Mouse (Mus musculus): ENCODE measurements around the gene Foxl1. TPM values are rescaled to one million over a fixed set of nuclear protein-coding genes. Genes with fewer than 3 reads are reported as not detected.

Gene Foxl1
- polyA plus RNA-seq (2014; fragmentation: Nextera tagmentation; extraction: Ambion mirVana) = 0.09 TPM in 1 of 2 replicates, not detected in the other

- no peaks in the 10 kb centered on the region for H3K36me3 ChIP-seq (ENCODE audit: control insufficient read depth, insufficient read depth, low read length)
- under 1% methylated on average over 42 of the region's 43 CpGs for WGBS
- ATAC-seq (ENCODE audit: low read depth) = no peak
- no peaks in the 10 kb centered on the region; the same call in 1 of the 2 replicates for H3K4me1 ChIP-seq (ENCODE audit: control insufficient read depth, insufficient read depth, low read length)
- H3K27ac ChIP-seq (ENCODE audit: low read depth, low read length) = no peak within 1 kb of the TSS
- H3K4me2 ChIP-seq (ENCODE audit: low read depth, low read length) = peak within 1 kb of the TSS; percentile 14
- H3K27me3 ChIP-seq (ENCODE audit: control insufficient read depth, insufficient read depth, low read length) = peaks cover 52% of the 10 kb centered on the region
- no peak within 1 kb of the TSS for H3K9ac ChIP-seq (replicated peaks; ENCODE audit: low read depth, low read length)
- peak within 1 kb of the TSS; percentile 7; the same call in 1 of the 2 replicates for H3K4me3 ChIP-seq (ENCODE audit: low read depth, low read length)
- no peaks in the 10 kb centered on the region for H3K9me3 ChIP-seq (ENCODE audit: control insufficient read depth, low read length)
Measured at GRCm38 (mm10) chr8:121127756-121128375, at the start of gene Foxl1. TSS of gene Foxl1 (plus strand) at chr8:121127940.

GRCm38 (mm10) chr8:121078721-121079120, 49.0 kb upstream of the Foxl1 start:
- Histone ChIP-seq H3K27ac (ENCODE audit: low read depth, low read length) (no peak overlapping the region), H3K4me2 (ENCODE audit: low read depth, low read length) (no peak overlapping the region), H3K9me3 (ENCODE audit: control insufficient read depth, low read length) (no peaks in the 10 kb centered on the region), H3K4me1 (ENCODE audit: control insufficient read depth, insufficient read depth, low read length) (0 out of 2 replicates have a peak, but pooled peaks cover 3% of the 10 kb centered on the region), H3K36me3 (ENCODE audit: control insufficient read depth, insufficient read depth, low read length) (no peaks in the 10 kb centered on the region), H3K4me3 (ENCODE audit: low read depth, low read length) (no peak overlapping the region), H3K9ac (replicated peaks; ENCODE audit: low read depth, low read length) (no peak overlapping the region), H3K27me3 (ENCODE audit: control insufficient read depth, insufficient read depth, low read length) (peaks cover 79% of the 10 kb centered on the region)
- no peak for ATAC-seq (ENCODE audit: low read depth)
- WGBS = 3% methylated on average over 14 of the region's 14 CpGs

- no peak for ATAC-seq (ENCODE audit: low read depth)
Measured at GRCm38 (mm10) chr8:121079201-121079600, 48.5 kb upstream of the Foxl1 start.

GRCm38 (mm10) chr8:121079944-121080343, 47.8 kb upstream of the Foxl1 start:
- Histone ChIP-seq H3K4me3 (ENCODE audit: low read depth, low read length) (no peak overlapping the region), H3K27me3 (ENCODE audit: control insufficient read depth, insufficient read depth, low read length) (peaks cover 80% of the 10 kb centered on the region), H3K4me1 (ENCODE audit: control insufficient read depth, insufficient read depth, low read length) (0 out of 2 replicates have a peak, but pooled peaks cover 11% of the 10 kb centered on the region), H3K9me3 (ENCODE audit: control insufficient read depth, low read length) (no peaks in the 10 kb centered on the region), H3K36me3 (ENCODE audit: control insufficient read depth, insufficient read depth, low read length) (no peaks in the 10 kb centered on the region), H3K4me2 (ENCODE audit: low read depth, low read length) (no peak overlapping the region), H3K27ac (ENCODE audit: low read depth, low read length) (no peak overlapping the region), H3K9ac (replicated peaks; ENCODE audit: low read depth, low read length) (no peak overlapping the region)
- ATAC-seq (ENCODE audit: low read depth) = no peak
- WGBS = 5% methylated on average over 12 of the region's 12 CpGs

More at GRCm38 (mm10) chr8:121079201-121079600, 48.5 kb upstream of the Foxl1 start:
- Histone ChIP-seq H3K27ac (ENCODE audit: low read depth, low read length) (no peak overlapping the region), H3K9ac (replicated peaks; ENCODE audit: low read depth, low read length) (no peak overlapping the region), H3K27me3 (ENCODE audit: control insufficient read depth, insufficient read depth, low read length) (peaks cover 78% of the 10 kb centered on the region), H3K4me2 (ENCODE audit: low read depth, low read length) (no peak overlapping the region), H3K4me1 (ENCODE audit: control insufficient read depth, insufficient read depth, low read length) (0 out of 2 replicates have a peak, but pooled peaks cover 8% of the 10 kb centered on the region), H3K9me3 (ENCODE audit: control insufficient read depth, low read length) (no peaks in the 10 kb centered on the region), H3K36me3 (ENCODE audit: control insufficient read depth, insufficient read depth, low read length) (no peaks in the 10 kb centered on the region), H3K4me3 (ENCODE audit: low read depth, low read length) (no peak overlapping the region)
- WGBS = 4% methylated on average over 7 of the region's 7 CpGs

GRCm38 (mm10) chr8:121080361-121081090, 47.2 kb upstream of the Foxl1 start:
- Histone ChIP-seq H3K4me3 (ENCODE audit: low read depth, low read length) (no peak overlapping the region), H3K27me3 (ENCODE audit: control insufficient read depth, insufficient read depth, low read length) (peaks cover 85% of the 10 kb centered on the region), H3K4me2 (ENCODE audit: low read depth, low read length) (no peak overlapping the region), H3K9me3 (ENCODE audit: control insufficient read depth, low read length) (no peaks in the 10 kb centered on the region), H3K36me3 (ENCODE audit: control insufficient read depth, insufficient read depth, low read length) (no peaks in the 10 kb centered on the region), H3K4me1 (ENCODE audit: control insufficient read depth, insufficient read depth, low read length) (0 out of 2 replicates have a peak, but pooled peaks cover 11% of the 10 kb centered on the region), H3K27ac (ENCODE audit: low read depth, low read length) (no peak overlapping the region), H3K9ac (replicated peaks; ENCODE audit: low read depth, low read length) (no peak overlapping the region)
- under 1% methylated on average over 49 of the region's 49 CpGs for WGBS
- no peak for ATAC-seq (ENCODE audit: low read depth)

- H3K4me3 ChIP-seq (ENCODE audit: low read depth, low read length) = no peak overlapping the region
- H3K4me2 ChIP-seq (ENCODE audit: low read depth, low read length) = no peak overlapping the region
- H3K9ac ChIP-seq (replicated peaks; ENCODE audit: low read depth, low read length) = no peak overlapping the region
- H3K27ac ChIP-seq (ENCODE audit: low read depth, low read length) = no peak overlapping the region
- H3K36me3 ChIP-seq (ENCODE audit: control insufficient read depth, insufficient read depth, low read length) = no peaks in the 10 kb centered on the region
- 0 out of 2 replicates have a peak, but pooled peaks cover 11% of the 10 kb centered on the region for H3K4me1 ChIP-seq (ENCODE audit: control insufficient read depth, insufficient read depth, low read length)
- no peaks in the 10 kb centered on the region for H3K9me3 ChIP-seq (ENCODE audit: control insufficient read depth, low read length)
- peaks cover 85% of the 10 kb centered on the region for H3K27me3 ChIP-seq (ENCODE audit: control insufficient read depth, insufficient read depth, low read length)
- ATAC-seq (ENCODE audit: low read depth) = no peak
- WGBS = under 1% methylated on average over 7 of the region's 7 CpGs
Measured at GRCm38 (mm10) chr8:121081398-121081797, 46.3 kb upstream of the Foxl1 start.

GRCm38 (mm10) chr8:121082218-121083092, 45.3 kb upstream of the Foxl1 start:
- Histone ChIP-seq H3K4me1 (ENCODE audit: control insufficient read depth, insufficient read depth, low read length) (0 out of 2 replicates have a peak, but pooled peaks cover 11% of the 10 kb centered on the region), H3K36me3 (ENCODE audit: control insufficient read depth, insufficient read depth, low read length) (no peaks in the 10 kb centered on the region), H3K4me3 (ENCODE audit: low read depth, low read length) (no peak overlapping the region), H3K9ac (replicated peaks; ENCODE audit: low read depth, low read length) (no peak overlapping the region), H3K27ac (ENCODE audit: low read depth, low read length) (no peak overlapping the region), H3K27me3 (ENCODE audit: control insufficient read depth, insufficient read depth, low read length) (peaks cover 87% of the 10 kb centered on the region), H3K4me2 (ENCODE audit: low read depth, low read length) (peak overlapping the region; percentile 56; the same call in 1 of the 2 replicates), H3K9me3 (ENCODE audit: control insufficient read depth, low read length) (no peaks in the 10 kb centered on the region)
- no peak for ATAC-seq (ENCODE audit: low read depth)
- WGBS = under 1% methylated on average over 57 of the region's 57 CpGs

- Histone ChIP-seq H3K9me3 (ENCODE audit: control insufficient read depth, low read length) (no peaks in the 10 kb centered on the region), H3K4me3 (ENCODE audit: low read depth, low read length) (peak overlapping the region; percentile 29), H3K9ac (replicated peaks; ENCODE audit: low read depth, low read length) (no peak overlapping the region), H3K36me3 (ENCODE audit: control insufficient read depth, insufficient read depth, low read length) (no peaks in the 10 kb centered on the region), H3K27ac (ENCODE audit: low read depth, low read length) (no peak overlapping the region), H3K4me1 (ENCODE audit: control insufficient read depth, insufficient read depth, low read length) (0 out of 2 replicates have a peak, but pooled peaks cover 11% of the 10 kb centered on the region), H3K4me2 (ENCODE audit: low read depth, low read length) (peak overlapping the region; percentile 56), H3K27me3 (ENCODE audit: control insufficient read depth, insufficient read depth, low read length) (peaks cover 86% of the 10 kb centered on the region)
- ATAC-seq (ENCODE audit: low read depth) = no peak
- under 1% methylated on average over 89 of the region's 89 CpGs for WGBS
Measured at GRCm38 (mm10) chr8:121083093-121083935, 44.4 kb upstream of the Foxl1 start.

Data from neural tube, embryonic 14.5 days (tissue).